Mouse (Mus musculus): Measurements from ENCODE around the gene Pde9a. TPM values are rescaled to one million over a fixed set of nuclear protein-coding genes. Genes with fewer than 3 reads are reported as not detected.

Pde9a gene
- polyA plus RNA-seq, 1 experiment: 0.99 TPM

- Histone ChIP-seq H3K27ac (replicated peaks; ENCODE audit: low read depth, low read length) (no peak overlapping the region), H3K4me3 (ENCODE audit: insufficient read depth, low read depth, low read length) (no peak overlapping the region), H3K4me1 (ENCODE audit: control insufficient read depth, insufficient read depth, insufficient read length, low read length) (no peaks in the 10 kb centered on the region)
Measured at GRCm38 (mm10) chr17:31377961-31378360, 8.0 kb upstream of the Pde9a start.

- no peak overlapping the region for H3K27ac ChIP-seq (replicated peaks; ENCODE audit: low read depth, low read length)
- no peak overlapping the region for H3K4me3 ChIP-seq (ENCODE audit: insufficient read depth, low read depth, low read length)
- H3K4me1 ChIP-seq (ENCODE audit: control insufficient read depth, insufficient read depth, insufficient read length, low read length): no peaks in the 10 kb centered on the region
Measured at GRCm38 (mm10) chr17:31378361-31378761, 7.6 kb upstream of the Pde9a start.

DNA sequence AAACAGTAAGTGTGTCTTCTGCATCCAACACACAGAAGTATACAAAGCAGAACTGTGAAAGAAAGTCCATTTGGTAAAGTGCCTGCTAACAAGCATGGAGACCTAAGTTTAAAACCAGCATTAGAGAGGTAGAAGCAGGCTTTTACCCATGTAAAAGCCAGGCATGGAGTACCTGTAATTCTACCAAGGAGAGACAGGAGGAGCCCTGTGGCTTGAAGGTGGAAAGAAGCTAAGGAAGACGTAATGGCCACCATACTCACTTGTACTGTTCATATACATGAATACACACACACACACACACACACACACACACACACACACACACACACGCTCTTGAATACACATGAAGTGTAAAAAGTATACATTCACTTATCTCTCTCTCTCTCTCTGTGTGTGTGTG, 6.9 kb upstream of the Pde9a start:
- Histone ChIP-seq H3K4me3 (ENCODE audit: insufficient read depth, low read depth, low read length) (no peak overlapping the region), H3K27ac (replicated peaks; ENCODE audit: low read depth, low read length) (no peak overlapping the region)

GRCm38 (mm10) chr17:31379863-31380262, 6.1 kb upstream of the Pde9a start:
- Histone ChIP-seq H3K4me3 (ENCODE audit: insufficient read depth, low read depth, low read length) (no peak overlapping the region), H3K4me1 (ENCODE audit: control insufficient read depth, insufficient read depth, insufficient read length, low read length) (0 out of 2 replicates have a peak, but pooled peaks cover 2% of the 10 kb centered on the region), H3K27ac (replicated peaks; ENCODE audit: low read depth, low read length) (no peak overlapping the region)

More for the DNA sequence above, 6.9 kb upstream of the Pde9a start:
- no peaks in the 10 kb centered on the region for H3K4me1 ChIP-seq (ENCODE audit: control insufficient read depth, insufficient read depth, insufficient read length, low read length)

DNA sequence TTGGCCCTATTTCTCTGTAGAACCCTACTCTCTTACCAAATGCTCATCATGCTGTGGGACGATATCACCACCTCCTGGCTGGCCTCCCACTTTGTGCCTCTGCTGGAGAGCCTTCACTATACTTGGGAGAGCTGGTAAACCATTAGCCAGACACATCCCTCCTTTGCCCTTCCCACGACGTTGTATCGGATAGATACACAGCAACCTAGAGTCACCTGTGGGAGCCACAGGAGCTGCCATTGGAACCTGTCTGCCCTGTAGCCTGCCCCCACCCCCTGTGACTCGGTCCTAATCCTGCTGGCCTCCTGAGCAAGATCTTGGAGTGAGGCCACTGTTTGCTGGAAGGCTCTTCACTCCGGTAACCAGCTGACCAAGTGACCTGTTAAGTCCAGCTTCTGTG, 2.7 kb upstream of the Pde9a start:
- H3K27ac ChIP-seq (replicated peaks; ENCODE audit: low read depth, low read length): no peak overlapping the region
- no peak overlapping the region for H3K4me3 ChIP-seq (ENCODE audit: insufficient read depth, low read depth, low read length)
- 0 out of 2 replicates have a peak, but pooled peaks cover 2% of the 10 kb centered on the region for H3K4me1 ChIP-seq (ENCODE audit: control insufficient read depth, insufficient read depth, insufficient read length, low read length)

DNA sequence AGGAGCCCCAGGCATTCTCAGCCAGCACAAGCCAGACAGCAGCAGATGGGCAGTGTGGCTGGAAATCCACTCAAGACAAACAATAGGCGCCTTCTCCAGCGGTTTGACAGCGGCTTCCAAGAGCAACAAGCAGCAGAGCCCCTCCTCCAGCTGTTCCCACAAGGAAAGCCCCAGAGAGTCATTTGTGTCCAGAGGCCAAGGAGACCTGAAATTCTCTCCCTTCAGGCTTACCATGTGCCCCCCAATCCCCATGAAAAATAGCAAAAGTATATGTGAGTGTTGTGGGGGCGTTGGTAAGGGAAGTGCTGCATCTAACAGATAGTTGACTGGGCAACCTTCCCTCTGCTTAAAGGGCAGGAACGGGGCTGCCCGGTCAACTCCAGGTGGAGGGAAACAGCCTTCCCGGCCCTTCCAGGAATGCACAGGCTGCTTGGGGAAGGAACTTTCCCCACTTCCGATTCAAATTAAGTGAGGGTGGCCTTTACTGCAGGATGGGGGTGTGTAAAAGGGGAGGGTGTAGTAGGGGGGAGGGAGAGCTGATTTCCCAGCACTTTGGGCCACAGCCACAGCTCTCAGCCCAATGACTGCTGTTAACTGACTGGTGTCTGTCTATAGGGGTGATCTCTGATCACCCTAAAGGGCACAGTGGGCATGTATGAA, 912 bp upstream of the Pde9a start:
- Histone ChIP-seq H3K27ac (replicated peaks; ENCODE audit: low read depth, low read length) (peak overlapping the region; percentile 76), H3K4me1 (ENCODE audit: control insufficient read depth, insufficient read depth, insufficient read length, low read length) (0 out of 2 replicates have a peak, but pooled peaks cover 2% of the 10 kb centered on the region), H3K4me3 (ENCODE audit: insufficient read depth, low read depth, low read length) (peak overlapping the region; percentile 26; the same call in 1 of the 2 replicates)

DNA sequence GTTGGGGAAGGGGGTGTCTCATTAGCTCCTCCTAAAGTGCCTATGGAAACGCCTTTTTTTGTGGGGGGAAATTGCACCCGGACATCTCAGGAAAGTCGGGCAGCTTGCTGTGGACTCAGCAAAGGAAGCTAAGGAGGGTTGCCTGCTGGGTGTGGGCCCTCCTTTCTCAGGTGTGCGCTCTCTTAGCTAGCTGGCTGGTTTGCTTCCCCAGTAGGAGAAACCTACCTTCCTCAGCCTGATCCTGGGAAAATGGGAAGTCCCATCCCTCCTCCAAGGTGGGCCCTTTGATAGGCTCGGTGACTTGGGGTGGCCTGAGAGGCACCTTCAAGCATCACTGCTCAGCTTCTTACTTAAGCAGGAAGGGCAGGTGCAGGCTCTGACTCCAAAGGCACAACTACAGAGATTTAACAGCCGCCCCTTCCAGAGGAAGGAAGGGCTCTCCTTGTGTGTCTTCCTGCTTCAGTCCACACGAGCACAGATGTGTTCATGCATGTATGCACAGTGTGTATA, 811 bp downstream of the Pde9a start:
- H3K4me1 ChIP-seq (ENCODE audit: control insufficient read depth, insufficient read depth, insufficient read length, low read length): 0 out of 2 replicates have a peak, but pooled peaks cover 5% of the 10 kb centered on the region
- no peak overlapping the region for H3K27ac ChIP-seq (replicated peaks; ENCODE audit: low read depth, low read length)
- peak overlapping the region; percentile 77 for H3K4me3 ChIP-seq (ENCODE audit: insufficient read depth, low read depth, low read length)

DNA sequence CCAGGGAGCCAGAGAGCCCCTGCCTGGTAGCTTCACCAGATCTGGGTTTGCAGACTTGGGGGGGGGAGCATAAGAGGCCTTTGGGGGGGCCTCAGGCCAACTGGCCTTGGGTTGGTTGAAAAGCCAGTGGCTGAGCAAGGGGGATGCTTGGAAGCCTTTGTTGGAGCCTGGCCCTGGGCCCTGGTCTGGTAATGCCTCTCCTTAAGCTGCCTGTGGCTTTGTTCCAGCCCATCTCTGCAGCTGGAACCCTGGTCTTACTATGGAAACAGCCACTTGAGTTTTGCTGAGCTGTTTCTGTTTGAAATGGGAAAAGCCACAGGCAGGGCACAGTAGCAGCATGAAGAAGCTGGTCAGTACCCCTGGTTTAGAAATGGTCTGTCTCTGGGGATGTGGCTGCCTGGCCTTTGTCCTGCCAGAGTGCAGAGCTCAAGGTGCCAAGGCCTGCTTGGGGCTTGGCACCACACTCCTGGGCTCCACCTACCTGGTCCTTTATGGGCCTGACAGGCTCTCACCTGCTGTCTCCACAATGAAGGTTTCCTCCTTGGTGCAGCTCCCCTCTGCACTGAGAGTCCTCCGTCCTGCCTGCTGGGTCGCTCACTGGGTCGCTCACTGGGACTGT, 3.5 kb downstream of the Pde9a start:
- H3K4me1 ChIP-seq (ENCODE audit: control insufficient read depth, insufficient read depth, insufficient read length, low read length): peaks cover 6% of the 10 kb centered on the region; the same call in 1 of the 2 replicates
- H3K4me3 ChIP-seq (ENCODE audit: insufficient read depth, low read depth, low read length): no peak overlapping the region
- no peak overlapping the region for H3K27ac ChIP-seq (replicated peaks; ENCODE audit: low read depth, low read length)

DNA sequence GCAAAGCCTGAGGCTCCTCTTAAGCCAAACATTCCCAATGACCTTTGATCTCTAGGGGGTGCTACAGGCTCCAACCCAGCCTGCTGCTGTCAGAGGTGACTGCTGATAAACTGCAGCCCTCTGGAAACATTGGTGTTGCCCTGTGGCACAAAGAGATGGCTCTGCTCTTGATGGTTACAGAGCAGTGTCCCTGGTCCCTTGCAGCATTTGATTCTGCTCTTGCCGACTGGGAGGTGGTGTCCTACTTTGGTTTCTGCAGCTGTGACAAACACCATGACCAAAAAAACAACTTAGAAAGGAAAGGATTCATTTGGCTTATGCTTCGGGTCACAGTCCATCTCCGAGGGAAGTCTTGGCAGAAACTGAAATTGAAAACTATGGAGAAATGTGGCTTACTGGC, 5.5 kb downstream of the Pde9a start:
- Histone ChIP-seq H3K4me3 (ENCODE audit: insufficient read depth, low read depth, low read length) (no peak overlapping the region), H3K4me1 (ENCODE audit: control insufficient read depth, insufficient read depth, insufficient read length, low read length) (peaks cover 6% of the 10 kb centered on the region; the same call in 1 of the 2 replicates), H3K27ac (replicated peaks; ENCODE audit: low read depth, low read length) (no peak overlapping the region)

DNA sequence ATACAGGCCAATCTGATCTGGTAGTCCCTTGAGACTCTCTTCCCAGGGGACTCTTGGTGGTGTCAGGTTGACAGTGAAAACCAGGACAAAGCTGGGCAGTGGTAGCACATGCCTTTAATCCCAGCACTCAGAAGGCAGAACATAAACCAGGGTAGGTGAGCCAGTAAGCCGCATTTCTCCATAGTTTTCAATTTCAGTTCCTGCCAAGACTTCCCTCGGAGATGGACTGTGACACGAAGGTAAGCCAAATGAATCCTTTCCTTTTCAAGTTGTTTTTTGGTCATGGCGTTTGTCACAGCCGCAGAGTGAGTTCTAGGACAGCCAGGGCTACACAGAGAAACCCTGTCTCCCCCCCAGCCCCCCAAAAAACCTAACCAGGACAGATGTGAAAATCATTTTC, 6.0 kb downstream of the Pde9a start:
- no peak overlapping the region for H3K27ac ChIP-seq (replicated peaks; ENCODE audit: low read depth, low read length)
- H3K4me3 ChIP-seq (ENCODE audit: insufficient read depth, low read depth, low read length): no peak overlapping the region
- H3K4me1 ChIP-seq (ENCODE audit: control insufficient read depth, insufficient read depth, insufficient read length, low read length): peaks cover 6% of the 10 kb centered on the region; the same call in 1 of the 2 replicates

DNA sequence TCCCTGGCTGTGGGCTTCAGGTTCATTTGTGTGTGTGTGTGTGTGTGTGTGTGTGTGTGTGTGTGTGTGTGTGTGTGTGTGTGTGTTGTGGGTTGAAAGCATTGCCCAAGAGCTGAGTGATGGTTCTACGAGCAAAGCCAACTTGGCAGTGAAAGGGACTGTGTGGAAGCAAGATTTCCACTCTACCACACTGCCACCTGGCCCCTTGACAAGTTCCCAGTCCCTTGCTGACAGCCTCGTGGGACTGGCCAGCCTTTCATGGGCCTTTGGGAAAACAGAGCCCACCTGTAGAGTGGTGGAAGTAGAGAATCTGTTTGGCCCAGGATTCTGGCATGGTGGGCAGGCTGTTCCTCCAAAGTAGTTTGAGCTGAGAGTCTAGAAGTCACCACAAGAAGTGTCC, 7.8 kb downstream of the Pde9a start:
- Histone ChIP-seq H3K4me3 (ENCODE audit: insufficient read depth, low read depth, low read length) (no peak overlapping the region), H3K4me1 (ENCODE audit: control insufficient read depth, insufficient read depth, insufficient read length, low read length) (peaks cover 6% of the 10 kb centered on the region; the same call in 1 of the 2 replicates), H3K27ac (replicated peaks; ENCODE audit: low read depth, low read length) (no peak overlapping the region)

DNA sequence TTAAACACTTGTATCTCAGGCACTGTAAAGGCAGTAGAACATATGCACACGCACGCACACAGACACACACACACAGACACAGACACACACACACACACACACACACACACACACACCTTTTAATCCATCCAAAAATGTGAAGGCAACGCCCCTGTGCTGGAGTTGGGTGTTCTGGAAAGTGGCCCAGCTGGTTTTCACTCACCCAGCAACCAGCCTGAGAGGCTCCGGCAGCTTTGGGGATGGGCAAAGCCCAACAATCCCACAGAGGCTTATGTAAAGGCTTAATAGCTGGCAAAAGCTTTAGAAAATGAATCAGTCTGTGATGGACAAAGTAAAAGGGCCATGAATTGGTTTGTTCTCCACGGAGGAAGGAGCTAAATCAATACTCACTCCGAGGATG, 14.3 kb downstream of the Pde9a start:
- Histone ChIP-seq H3K4me3 (ENCODE audit: insufficient read depth, low read depth, low read length) (no peak overlapping the region), H3K27ac (replicated peaks; ENCODE audit: low read depth, low read length) (no peak overlapping the region)

DNA sequence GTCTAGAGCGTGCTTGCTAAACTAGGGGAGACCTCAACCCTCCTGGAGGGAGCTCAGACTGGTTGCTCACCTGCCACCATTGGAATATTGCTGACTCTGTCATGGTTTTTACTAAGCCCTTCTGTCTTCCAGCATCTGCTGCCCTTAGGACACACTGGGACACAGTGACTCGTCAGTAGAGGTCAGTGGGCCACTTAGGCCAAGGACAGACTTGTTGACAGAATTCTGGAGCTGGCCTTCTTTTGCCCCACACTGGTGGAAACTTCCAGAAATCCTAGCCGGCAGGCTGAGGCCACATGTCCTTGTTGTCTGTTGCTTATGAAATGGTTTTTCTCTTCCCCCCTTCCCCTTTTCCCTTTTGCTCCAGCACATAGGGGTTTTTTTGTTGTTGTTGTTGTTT, 15.2 kb downstream of the Pde9a start:
- H3K4me3 ChIP-seq (ENCODE audit: insufficient read depth, low read depth, low read length): no peak overlapping the region
- H3K27ac ChIP-seq (replicated peaks; ENCODE audit: low read depth, low read length): no peak overlapping the region
- H3K4me1 ChIP-seq (ENCODE audit: control insufficient read depth, insufficient read depth, insufficient read length, low read length): peaks cover 4% of the 10 kb centered on the region

More for the DNA sequence above, 14.3 kb downstream of the Pde9a start:
- H3K4me1 ChIP-seq (ENCODE audit: control insufficient read depth, insufficient read depth, insufficient read length, low read length): peaks cover 3% of the 10 kb centered on the region

DNA sequence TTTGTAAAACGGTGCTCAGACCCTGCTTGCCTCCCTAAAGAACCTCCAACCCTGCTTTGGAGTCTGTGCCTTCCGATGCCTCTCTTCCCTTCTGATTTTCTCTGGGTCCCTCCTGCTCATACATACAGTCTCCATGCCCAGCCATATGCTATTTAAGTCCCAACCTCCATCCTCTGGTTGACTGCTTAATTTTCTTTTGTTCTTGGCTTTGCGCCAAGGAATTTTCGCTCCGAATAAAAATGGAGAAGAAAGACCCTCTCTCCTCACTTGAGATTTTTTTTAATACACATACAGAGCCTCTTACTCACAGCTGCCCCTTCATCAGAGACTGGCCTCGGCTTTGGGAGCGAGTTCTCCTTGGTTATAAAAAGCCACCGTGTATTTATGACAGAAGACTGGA, 16.7 kb downstream of the Pde9a start:
- no peak overlapping the region for H3K27ac ChIP-seq (replicated peaks; ENCODE audit: low read depth, low read length)
- no peak overlapping the region for H3K4me3 ChIP-seq (ENCODE audit: insufficient read depth, low read depth, low read length)
- H3K4me1 ChIP-seq (ENCODE audit: control insufficient read depth, insufficient read depth, insufficient read length, low read length): peaks cover 4% of the 10 kb centered on the region

DNA sequence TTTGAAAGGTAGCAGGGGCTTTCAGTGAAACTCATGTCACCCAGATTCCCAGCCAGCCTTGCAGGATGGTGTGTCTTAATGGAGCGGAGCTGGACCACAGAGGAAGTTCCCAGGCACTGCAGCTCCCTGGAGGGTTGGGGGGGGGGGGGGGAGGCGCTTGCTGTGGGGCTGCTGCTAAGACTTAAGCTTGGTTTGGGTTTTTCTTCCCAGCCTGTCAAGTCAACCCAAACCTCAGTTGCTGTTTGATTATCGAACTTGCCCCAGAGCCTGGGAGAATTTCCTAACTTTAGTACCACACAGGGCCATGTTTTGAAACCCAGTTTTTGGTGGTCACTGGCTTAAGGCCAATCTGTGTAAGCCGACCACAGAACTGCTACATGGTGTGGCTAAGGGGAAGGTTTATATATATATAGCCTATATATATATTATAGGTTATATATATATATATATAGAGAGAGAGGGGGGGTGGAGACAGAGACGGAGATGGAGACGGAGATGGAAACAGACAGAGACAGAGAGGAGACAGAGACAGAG, 19.8 kb downstream of the Pde9a start:
- no peak overlapping the region for H3K4me3 ChIP-seq (ENCODE audit: insufficient read depth, low read depth, low read length)
- peaks cover 4% of the 10 kb centered on the region for H3K4me1 ChIP-seq (ENCODE audit: control insufficient read depth, insufficient read depth, insufficient read length, low read length)

More for the DNA sequence above, 19.8 kb downstream of the Pde9a start:
- H3K27ac ChIP-seq (replicated peaks; ENCODE audit: low read depth, low read length): no peak overlapping the region
